Mouse (Mus musculus): ENCODE measurements around the gene Tspan2.

GRCm38 (mm10) chr3:102731112-102731511 is 3.2 kb upstream of the Tspan2 start:
- TF ChIP-seq EP300 (IDR thresholded peaks at IDR 0.05; ENCODE audit: low read depth) (no peak), CTCF (IDR thresholded peaks at IDR 0.05; ENCODE audit: low read depth) (no peak)
